Mouse (Mus musculus): ENCODE measurements around the gene Cep70.

Gene Cep70

DNA sequence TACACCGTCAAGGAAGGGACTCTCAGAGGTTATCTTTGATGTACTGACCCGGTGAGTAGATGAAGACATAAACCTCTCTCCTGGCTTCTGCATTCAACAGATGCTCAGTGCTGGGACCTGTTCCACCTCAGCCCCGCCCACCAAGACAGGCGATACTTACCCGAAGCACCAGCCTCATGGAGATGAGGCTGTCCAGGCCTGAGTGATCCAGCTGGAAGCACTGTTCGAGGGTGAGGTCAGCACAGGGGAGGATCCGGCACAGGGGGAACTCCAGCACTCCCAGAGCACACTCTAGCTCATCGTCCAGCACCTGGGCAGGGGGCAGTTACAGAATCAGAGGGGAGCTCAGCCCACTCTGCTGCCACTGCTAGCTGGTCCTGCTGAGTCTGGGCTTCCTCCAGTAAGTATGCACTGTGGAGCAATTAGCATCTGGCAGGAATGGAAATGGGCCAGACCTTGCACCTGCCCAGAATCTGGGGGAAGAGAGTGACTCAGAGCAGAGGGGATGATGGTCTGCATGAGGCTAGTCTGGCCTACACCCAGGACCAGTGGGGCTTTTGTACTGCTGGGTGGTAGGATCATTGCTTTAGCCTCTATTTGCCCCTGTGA lies 76.3 kb downstream of the Cep70 start:
- DNase-seq (ENCODE audit: extremely low read depth, low read depth, low spot score): no peak

DNA sequence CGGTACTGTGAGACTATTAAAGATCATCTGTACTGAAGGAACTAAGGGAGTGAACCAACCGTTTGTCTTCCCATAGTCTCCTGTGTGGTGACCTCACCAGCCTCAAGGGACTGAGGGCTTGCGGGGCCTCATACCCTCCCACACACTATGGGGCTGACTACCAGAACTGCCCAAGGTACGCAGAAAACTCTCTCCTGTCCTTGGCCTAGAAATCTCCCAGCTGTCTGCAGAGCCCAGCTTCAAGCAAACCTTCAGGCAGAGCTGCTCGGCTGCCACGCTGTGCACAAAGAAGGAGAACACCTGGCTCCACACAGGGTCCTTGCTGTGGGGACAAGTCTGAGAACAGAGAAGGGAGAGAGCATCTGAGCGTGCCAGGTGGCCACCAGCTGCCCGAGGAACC lies 76.8 kb downstream of the Cep70 start:
- no peak for DNase-seq (ENCODE audit: extremely low read depth, low read depth, low spot score)

DNA sequence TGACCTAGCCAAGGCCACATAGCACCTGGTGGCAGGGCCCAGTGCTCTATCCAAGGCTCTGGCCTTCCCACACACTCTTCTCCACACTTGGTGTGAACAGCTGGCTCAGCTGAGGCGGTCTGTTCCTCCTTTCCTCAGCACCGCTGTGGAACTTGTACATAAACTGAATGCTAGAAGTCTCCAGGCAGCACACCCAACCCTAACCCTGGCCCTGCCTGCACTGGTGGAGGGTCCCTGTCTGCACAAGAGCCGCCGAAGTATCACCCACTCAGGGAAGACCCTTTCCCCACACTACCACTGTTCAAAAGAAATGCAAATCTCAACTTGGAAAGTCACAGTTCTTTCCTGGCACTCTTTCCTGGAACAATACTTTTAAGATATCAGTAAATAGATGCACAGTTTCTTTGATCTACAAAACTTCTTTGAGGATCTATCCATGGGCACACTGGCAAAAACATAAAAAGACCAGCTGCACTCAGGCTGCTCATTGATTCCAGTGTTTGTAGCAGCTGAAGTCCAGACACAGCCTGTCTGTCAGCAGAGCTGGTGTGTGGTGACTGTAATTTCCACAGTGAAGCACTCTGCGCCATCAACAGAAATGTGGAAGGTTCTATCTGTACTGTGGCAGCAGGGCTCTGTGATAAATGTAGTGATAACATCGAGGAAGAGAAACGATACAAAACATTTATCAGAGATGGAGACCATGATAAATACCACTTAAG lies 82.2 kb downstream of the Cep70 start:
- no peak for DNase-seq (ENCODE audit: extremely low read depth, low read depth, low spot score)

DNA sequence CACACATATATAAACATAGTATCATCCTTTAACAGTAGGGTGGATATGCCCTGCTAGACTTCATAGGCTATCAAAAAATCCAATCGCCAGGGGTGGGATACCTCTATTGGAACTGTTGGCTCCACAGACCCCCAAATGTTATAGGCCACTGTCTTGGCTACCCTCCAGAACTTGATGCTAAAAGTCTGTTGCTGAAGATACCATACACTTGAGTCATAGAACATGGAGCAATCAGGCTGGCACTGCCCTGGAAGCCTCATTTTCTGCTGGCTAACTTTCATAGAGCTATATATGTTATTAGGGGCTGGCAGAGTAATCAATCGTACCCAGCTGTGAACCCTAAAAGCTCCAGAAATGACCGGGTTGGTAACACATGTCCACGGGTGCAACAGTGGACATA lies 82.8 kb downstream of the Cep70 start:
- no peak for DNase-seq (ENCODE audit: extremely low read depth, low read depth, low spot score)

DNA sequence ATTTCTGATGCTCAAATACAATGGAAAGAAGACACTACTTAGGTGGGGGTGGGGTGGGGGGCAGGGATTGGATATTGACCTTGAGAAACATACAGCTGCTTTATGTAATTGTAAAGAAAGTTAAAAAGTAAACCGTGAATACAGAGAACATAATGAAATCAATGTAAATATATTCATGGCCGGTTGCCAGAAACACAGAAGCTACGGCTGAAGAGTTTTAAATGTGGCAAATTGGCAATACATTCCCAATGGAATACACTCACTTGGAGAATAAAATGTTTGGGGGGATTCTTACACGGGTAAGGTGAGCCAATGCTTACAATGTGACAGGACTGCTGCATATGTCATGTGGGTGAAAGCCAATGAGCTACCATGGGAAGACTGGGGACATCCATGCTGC lies 83.7 kb downstream of the Cep70 start:
- DNase-seq (ENCODE audit: extremely low read depth, low read depth, low spot score): no peak

DNA sequence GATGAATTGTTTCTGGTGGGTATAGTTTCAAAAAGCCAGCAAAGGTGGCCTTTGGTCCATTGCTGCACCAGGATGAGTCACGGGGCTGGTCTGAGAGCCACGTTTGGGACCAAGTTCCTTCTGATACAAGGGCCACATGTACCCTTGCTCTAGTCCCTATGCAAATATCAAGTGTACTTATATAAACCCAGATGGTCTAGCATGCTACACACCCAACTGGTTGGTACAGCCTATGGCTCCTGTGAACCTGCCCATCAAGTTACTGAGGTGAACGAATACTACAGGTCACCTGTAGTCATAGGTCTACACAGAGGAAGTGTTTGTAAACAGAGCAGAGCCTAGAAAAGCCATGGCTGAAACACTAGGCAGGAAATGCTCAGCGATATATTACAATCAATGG lies 93.4 kb downstream of the Cep70 start:
- no peak for DNase-seq (ENCODE audit: extremely low read depth, low read depth, low spot score)

DNA sequence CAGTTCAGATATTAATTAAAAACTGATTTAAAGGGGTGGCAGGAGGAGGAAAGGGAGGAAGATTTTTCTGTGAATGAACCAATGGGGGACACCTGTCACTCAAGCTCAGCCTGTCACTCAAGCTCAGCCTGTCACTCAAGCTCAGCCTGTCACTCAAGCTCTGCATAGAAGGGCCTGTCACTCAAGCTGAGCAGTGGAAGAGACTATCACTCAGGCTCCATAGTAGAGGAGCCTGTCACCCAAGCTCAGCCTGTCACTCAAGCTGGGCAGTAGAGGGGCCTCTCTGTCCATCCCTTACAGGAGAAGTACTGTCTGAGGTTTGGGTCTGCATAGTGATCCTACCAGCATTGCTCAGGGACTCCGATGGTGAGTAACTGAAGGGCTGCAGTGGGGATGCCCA lies 95.1 kb downstream of the Cep70 start:
- no peak for DNase-seq (ENCODE audit: extremely low read depth, low read depth, low spot score)

DNA sequence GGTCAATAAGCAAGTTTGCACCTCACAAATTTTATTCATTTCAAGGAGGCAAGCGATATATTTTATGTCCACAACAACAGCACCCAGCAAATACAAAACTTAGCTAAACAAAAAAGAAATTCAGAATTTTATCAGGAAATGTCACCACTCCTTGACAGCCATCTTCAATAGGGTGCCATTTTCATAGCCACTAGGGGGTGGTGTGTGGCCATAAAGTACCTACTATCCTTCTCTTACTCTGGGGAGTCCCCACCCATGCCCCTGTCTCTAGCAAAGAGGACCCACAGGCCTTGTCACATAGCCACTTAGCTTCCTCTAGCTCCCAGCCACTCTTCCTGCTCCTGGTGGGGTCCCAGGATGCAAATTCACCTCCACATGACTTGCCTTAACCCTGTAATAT lies 96.0 kb downstream of the Cep70 start:
- no peak for DNase-seq (ENCODE audit: extremely low read depth, low read depth, low spot score)

DNA sequence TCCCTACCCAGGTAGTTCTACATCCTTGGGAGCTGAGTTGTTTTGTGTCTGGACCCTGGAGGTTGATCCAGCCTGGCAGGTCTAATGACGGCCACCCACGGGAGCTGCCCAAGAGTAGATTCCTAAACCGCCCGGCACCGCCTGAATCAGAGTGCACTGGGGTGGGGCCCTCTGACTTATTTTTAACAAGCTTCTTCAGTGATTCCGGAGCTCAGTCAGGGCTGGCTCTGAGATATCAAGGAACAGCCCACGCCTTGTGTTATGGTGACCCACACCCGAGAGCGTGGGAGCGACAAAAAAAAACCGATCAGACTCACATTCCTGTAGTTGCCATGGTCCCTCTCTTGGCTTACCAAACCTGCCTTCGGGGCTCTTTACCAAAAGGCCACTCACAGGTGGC lies 97.0 kb downstream of the Cep70 start:
- DNase-seq (ENCODE audit: extremely low read depth, low read depth, low spot score): no peak

DNA sequence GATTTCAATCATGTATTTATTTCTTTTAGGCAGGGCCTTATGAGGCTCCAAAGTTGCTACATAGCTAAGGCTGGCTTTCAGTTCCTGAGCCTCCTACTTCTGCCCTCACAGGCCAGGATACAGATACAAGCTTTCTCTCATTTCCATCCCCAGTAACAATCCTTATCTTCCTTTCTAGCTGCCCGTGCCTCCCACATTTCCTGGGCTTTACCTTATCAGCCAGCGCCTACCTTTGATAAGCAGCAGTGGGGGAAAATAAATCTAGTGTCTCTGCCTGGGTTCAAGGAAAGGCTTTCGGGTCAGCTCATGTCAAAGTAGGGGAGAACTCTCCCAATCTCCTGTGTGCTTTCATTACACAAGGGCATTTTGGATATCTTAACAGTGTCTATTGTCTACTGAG lies 98.4 kb downstream of the Cep70 start:
- DNase-seq (ENCODE audit: extremely low read depth, low read depth, low spot score): no peak

DNA sequence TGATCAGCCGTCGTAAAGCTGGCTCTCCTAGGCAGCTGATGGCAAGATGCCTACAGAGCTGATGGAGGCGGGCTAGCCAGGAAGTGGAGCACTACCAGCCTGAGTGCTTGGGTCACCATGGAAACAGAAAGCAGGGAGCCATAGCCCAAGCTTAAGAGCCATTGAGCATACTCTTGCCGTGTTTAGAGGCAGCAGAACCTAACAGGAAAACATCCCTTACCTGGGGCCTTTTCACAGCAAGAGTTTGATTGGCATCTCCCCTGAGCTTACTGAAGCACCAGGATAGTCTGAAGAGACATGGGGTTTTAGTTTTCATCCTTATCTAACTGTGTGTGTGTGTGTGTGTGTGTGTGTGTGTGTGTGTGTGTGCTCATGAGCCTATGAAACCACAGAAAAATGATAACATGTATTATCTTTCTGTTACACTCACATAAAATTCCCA lies 102.2 kb downstream of the Cep70 start:
- no peak for DNase-seq (ENCODE audit: extremely low read depth, low read depth, low spot score)
